Mouse (Mus musculus): ENCODE results near the gene Thop1.
"Not testable (repeated sequence)": the region's sequence is repeated elsewhere in the genome, so short reads cannot be mapped to it uniquely, and the experiment has no call there.

The Thop1 gene

DNA sequence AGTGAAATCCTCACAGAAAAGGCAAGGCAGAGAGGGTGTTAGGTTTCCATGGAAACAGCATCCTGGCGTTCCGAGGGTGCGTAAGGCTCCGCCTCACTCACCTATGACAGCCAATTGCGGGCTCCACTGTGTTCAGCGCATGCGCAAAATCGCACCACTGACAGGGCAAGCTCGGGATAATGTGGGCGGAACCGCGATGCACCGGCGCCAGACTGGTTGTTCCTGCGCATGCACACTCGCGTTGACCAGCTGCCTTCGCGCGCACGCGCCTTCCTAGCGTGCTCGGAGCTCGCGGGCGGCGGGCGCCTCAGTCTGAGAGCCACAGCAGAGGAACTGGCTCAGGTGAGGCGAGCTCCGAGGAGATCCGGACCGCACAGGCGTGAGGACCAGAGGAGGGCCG, at the start of gene Thop1:
TSS of gene Thop1 (plus strand) at position 200 of the 400 bp plus-strand sequence.
- DNase-seq, result peak; percentile 98 to 99

DNA sequence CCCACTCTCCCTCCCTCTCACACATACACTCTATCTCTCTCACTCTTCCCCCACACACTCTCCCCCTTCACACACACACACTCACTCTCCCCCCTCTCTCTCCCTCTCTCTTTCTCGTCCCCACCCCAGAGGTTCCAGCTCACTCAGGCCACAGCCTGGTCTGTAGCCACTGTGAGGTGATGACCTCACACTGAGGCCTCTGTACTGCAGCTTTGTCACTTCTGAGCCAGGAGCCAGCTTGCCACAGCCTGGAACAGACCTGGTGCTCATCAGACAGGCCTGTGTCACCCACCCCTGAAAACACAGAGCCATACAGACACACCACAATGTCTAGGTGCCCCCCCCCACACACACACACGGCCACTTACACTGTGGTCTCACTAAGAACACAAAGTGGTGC, 49.6 kb upstream of the Thop1 start:
- no peak for DNase-seq

DNA sequence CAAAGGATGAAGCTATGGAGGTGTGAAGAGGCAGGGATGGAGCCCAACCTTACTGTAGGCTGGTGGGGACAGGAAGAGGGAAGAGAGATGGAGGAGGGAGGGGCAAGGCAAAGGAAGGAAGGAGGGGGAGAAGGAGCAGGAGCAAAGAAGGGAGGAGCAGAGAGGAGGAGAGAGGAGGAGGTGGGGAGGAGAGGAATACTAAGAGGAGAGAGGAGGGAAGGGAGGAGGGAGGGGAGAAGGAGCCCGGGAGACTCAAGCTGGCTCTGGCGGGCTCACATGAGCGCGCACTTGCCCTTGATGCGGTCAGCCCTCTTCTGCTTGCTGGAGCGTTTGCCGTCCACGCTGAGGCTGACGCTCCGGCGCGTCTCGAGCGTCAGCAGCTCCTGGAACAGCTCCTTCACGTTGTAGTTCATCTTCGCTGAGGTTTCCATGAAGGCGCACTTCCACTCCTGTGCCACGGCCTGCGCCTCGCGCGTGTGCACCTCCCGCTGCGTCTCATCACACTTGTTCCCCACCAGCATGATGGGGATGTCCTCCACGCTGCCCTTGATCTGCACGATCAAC, 48.2 kb upstream of the Thop1 start:
- DNase-seq, result no peak

DNA sequence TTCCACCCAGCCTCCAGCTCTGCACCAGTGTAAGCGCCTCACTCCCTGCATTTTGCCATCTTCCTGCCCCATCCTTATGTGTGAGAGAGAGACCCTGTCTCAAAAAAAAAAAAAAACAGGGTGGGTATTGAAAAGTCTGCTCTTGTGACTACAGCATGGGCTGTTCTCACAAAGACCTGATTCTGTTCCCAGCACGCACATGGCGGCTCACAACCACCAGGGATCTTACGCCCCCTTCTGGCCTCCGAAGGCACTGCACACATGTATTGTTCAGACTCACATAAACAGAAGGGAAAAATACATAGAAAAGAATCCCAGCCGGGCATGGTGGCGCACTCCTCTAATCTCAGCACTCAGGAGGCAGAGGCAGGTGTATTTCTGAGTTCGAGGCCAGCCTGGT, 47.1 kb upstream of the Thop1 start:
- no peak for DNase-seq

DNA sequence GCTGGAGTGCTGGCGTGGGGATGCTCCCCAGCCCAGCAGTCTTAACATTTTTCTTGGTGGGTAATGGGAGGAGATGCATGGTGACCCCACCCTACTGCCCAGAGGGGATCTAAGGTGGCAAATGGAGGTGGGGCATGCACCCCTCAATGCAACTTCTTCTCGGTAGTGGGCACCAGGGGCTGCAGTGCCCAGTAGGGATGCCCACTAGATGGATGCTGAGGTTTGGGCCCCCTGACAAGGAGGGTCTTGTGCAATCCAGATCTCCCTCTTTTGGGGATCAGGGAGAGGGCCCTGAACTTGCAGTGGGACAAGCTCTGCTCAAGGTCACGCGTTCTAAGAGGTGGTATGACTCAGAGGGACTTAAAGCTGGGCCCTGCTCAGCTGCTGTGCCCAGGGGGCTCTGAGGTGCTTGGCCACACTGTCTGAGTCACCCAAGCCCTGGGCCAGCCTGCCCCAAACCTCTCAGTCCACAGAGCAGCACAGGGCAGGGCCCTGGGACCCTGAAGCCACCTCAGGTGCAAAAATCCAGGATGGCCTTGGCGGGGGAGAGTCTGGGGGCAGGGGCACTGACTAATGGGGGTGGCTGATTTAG, 45.4 kb upstream of the Thop1 start:
- DNase-seq, result no peak

DNA sequence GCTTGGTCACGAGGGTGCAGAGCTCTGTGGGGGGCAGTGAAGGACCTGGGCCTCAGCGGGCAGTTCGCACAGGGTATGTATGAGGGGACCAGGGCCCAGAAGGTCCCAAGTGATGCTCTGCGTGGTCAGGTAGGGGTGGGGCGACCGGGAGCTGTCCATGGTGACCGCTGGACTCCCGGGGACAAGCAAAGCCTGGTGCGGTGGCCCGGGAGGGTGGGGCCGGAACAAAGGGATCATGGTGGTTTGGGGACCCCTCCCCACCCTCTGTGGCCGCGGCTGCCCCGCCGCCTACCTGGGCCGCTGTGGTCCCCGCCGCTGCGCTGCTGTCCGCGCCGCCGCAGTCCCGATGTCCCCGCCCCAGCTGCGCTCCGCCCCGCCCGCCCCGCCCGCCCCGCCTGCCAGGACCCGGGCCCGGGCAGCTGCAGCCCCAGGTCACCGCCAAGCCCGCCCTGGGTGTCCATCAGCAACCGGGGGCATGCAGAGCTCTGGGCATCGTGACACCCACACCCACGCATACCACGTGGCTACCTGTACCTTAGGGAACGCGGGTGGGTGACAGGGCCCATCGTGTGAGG, 44.7 kb upstream of the Thop1 start:
- DNase-seq, result no peak

DNA sequence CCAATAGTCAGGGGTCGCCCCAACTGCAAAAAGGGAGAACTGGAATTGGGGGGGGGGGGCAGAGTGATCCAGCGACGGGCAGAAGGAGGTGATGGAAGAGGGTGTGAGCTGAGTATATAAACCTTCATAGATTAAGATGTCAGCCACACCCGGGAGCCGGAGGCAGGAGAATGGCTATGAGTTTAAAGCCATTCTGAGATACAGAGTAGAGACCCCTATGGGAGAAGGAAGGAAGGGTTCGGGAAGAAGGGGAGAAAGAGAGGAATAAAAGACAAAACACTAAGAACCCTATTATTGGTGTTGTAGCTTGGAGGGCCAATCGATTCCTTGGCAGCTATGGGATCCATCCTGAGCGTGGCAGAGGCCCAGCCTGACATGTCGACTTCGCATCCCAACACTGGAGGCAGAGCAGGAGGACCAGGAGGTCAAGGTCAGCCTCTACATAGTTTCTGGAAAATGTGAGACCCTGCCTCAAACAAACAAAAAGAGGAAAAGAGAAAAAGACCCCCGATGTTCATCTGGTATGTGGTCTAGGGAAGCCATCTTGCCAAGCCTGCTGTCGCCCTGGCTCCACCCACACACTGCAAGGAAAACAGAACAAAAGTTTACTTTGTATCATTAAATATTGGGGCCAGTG, 44.1 kb upstream of the Thop1 start, which contains the start of gene Diras1:
TSS of gene Diras1 (minus strand) at position 24 of the 637 bp plus-strand sequence.
- DNase-seq, result no peak

DNA sequence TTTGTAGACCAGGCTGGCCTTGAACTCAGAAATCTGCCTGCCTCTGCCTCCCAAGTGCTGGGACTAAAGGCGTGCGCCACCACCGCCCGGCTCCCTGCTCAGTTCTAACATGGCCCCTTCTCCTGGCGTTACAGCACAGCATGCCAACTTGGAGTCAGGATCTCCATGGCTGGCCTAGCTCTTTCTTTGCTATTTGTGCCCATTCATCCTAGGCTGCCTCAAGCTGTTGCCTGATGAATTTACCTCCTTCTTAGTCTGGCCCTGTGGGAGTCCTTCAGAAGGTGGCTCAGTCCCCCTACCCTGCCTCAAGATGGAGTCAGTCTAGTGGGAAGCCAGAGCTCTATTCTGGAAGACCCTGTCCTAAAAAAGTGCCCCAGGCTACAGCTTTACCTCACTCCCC, 43.0 kb upstream of the Thop1 start:
- no peak for DNase-seq

DNA sequence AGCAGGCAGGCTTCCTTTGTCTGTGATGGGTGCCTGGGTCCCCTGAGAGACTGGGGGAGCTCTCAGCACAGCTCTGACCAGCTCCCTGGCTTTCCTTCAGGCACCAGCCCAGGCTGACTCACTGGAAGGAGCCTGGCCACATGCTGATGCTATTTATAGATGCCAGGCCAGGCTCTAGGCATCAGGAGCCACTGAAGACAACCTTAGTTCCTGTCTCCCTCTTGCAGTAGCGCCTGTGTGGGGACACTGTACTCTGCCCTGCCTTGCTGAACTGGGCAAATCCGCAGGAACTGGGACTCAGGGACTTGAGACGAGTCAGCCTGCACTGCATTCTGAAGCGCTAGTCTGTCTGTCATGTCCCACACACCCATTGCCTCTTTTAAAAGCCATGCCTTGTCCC, 42.5 kb upstream of the Thop1 start:
- no peak for DNase-seq

DNA sequence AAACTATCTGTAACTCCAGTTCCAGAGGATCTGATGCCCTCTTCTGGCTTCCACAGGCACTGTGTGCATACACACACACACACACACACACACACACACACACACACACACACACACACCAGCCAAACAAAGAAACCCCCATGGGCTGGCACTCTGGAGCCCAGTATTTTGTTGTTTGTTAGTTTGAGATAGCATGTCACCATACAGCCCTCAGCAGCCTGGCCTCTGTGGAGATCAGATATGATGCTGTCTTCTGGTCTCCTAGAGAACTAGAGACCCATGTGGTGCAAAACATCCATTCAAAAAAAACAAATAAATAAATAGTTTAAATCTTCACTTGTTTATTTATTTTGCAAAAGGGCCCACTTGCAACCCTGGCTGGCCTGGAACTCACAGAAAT, 41.6 kb upstream of the Thop1 start:
- no peak for DNase-seq

DNA sequence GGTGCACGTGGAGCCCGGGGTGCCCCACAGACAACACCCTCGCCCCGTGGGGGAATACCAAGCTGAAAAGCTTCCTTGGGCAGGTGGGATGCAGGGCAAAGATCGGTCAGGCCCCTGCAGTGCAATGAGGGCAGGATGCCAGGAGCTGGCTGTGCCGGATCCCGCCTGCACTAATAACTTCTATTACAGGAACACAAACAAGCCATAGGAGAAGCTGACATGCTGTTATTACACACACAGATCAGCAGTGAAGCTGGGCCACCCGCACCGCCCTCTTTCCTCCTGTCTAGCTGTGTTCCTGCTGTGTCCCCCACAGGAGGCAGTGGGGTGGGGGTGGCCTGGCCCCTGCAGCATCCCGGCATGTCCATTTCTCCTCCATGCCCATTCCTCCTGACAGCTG, 40.8 kb upstream of the Thop1 start:
- no peak for DNase-seq

DNA sequence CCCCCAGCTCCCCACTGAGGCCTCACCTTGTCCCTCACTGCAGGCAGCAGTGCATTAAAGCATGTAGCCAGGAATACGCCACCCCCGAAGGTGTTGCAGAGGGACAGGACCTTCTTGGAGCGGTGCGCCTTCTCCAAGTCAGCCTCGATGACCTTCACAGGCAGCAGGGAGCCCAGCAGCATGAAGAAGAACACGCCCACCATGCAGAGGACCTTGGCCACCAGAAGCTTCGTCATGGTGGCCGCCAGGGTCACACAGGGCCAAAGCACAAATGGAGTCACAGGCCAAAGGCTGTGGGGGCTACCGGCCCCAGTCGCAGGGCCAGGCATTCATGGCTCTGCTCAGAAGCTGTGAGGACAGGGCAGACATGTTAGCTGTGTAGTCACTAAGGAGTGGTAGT, 36.2 kb upstream of the Thop1 start:
- no peak for DNase-seq

DNA sequence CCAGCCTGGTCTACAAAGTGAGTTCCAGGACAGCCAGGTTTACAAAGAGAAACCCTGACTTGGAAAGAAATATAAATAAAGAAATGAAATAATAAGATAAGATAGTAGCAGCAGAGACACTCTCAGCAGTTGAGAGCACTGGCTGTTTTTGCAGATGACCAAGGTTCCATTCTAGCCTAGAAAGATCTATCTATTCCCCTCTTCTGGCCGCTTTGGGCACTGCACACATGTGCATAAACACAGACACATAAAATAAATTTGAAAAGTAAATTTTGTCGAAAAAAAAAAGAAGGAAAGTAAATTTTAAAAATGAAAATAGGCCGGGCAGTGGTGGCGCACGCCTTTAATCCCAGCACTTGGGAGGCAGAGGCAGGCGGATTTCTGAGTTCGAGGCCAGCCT, 33.6 kb upstream of the Thop1 start:
- peak in 1 of 2 experiments; percentile 36 for DNase-seq

DNA sequence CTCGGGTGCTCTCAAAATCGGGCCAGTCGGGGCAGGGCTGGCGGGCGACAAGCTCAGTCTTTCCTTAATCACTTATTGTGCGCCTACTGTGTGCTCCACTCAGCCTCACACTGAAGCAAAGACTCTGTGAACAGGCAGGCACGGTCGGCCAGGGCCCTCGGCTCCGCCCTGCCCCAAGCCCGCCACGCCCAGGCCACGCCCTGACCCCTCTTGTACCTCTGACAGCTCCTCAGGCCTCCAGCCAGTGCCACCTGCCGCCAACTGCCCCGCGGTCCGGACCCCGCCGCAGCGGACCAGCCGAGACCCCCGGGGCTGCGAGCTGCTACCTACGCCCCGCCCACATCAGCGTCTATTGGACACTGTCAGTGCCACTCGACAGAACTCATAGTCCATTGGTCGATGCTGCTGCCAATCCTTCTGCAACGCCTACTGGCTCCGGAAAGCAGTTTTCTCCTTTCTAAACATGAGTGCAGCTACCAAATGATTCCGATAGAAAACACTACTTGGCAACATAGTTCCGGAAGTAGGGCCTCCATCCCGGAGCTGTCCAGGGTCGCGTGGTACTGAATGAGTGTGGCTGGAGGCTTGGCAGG, 32.8 kb upstream of the Thop1 start, which contains the start of gene Slc39a3:
TSS of gene Slc39a3 (minus strand) at position 439 of the 593 bp plus-strand sequence.
- peak; percentile 99 to 100 for DNase-seq

DNA sequence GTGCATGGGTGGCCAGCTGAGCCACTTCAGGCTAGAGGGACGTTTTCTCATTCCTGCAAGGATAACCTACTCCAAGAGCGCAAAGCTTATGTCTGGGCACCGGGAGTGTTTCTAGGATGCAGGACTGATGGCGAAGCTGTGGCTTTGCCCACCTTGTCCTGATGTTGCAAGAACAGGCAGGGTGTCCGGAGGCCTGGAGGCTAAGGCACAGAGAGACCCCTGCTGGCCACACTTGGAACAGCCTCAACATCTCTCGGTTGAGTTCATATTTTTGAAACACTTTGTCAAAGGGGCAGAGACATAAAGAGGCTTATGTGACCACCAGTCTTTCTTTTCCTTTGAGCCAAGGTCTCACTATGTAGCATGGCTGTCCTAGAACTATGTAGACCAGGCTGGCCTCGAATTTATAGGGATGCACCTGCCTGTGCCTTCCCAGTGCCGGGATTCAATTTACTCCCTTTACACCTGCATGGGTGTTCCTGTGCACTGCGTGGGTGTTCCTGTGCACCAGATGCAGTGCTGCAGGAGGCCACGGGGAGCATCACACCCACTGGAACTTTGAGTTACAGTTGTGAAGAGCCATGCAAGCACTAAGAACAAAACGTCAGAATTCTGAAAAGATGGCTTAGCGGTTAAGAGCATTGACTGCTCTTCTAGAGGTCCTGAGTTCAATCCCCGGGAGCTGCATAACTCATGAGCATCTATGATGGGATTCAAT, 28.2 kb upstream of the Thop1 start:
- peak; percentile 63 to 73 for DNase-seq

DNA sequence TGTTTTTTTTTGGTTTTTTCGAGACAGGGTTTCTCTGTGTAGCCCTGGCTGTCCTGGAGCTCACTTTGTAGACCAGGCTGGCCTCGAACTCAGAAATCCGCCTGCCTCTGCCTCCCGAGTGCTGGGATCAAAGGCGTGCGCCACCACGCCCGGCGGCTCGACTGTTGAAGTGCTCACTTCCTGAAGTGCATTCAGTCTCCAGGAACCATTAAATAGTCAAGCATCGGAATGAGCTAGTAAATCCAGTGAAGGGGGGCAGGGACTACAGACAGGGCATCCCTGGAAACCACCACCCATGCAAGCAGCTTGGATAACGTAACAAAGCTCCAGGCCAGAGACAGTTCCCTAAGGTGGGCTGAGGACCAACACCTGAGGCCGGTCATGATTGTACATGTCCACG, 24.6 kb upstream of the Thop1 start:
- not testable (repeated sequence) for DNase-seq

DNA sequence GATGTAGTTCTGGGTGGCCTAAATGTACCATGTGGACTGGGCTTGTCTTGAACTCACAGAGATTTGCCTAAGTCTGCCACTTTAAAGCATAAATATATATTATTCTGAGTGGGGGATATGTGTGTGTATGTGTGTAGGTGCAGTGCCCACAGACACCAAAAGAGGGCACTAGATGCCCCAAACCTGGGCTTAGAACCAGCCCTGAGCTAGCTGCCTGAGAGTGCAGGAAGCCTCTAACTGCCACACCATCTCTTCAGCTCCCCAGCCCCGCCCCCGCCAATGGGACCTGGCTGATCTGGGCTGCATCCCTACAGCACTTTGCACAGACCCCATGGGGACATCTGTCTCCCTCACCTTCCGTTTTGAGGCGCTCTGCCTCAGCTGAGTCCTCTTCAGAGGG, 19.2 kb upstream of the Thop1 start:
- peak in 1 of 2 experiments; percentile 31 for DNase-seq

DNA sequence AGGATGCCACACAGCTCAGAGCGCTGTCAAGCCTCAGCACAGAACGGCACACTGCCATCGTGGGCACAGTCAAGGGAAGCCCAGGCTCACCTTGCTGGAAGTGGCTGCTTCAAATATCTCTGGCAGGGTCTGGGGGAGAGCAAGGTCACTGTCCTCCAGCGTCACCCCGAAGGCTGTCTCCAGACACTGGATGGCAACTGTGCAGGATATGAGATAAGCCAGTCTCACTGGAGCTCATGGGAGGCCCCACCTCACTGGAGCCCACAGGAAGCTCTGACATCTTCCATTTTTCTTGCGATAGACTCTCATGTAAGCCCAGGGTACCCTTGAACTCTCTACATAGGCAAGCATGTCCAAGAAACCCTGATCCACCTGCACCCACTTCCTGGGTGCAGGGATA, 18.7 kb upstream of the Thop1 start:
- DNase-seq, result no peak

DNA sequence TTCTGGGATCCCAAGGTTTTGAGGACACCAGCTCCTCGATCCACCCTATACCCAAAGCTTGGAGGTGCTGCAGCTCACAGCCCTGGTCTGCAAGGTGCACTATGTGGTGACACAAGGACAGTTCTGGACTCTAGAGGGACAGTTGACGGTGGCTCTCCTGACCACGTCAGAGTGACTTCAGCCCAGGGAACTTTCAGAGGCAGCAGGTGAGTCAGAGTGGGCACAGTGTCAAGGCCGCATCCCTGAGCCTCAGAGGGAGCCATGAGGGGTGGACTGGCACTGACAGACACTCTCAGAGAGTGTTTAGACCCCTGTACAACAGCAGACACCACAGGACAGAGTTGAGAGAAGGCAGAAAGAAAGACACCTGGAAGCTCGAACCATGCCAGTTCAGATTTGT, 17.3 kb upstream of the Thop1 start:
- DNase-seq, result no peak

DNA sequence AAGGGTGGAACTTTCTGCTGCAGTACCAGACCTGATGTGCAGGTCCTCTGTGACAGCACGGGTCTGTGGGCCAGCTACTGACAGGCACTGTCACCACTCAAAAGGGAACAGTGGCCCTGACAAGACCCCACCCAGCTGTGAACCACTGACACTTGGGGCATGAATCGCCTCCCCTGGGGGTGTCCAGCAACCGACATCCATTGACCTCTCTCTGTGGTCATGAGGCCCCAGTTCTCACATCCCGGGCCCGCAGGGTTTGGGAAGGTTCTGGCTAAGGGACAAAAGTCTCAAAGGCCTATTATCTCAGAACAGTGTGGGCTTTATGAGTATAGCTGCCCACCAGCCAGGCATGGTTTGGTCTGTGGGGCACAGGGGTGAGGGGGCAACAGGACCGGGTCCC, 14.7 kb upstream of the Thop1 start:
- no peak for DNase-seq

DNA sequence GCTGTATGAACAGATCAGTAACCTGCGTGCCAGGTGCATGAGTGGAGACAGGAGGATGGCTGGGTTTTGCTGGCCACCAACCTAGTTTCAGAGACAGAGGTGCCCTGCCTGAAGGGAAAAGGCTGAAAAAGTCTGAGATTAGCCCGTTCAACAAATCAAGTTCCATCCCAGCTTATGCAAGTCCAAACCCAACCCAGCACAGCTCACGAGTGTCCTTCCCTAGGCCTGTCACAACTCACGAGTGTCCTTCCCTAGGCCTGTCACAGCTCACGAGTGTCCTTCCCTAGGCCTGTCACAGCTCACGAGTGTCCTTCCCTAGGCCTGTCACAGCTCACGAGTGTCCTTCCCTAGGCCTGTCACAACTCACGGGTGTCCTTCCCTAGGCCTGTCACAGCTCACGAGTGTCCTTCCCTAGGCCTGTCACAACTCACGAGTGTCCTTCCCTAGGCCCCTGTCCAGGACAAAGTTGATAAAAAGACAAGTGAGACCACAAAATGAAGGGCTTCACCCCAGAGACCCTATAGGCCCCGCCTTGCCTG, 14.0 kb upstream of the Thop1 start:
- DNase-seq, result not testable (repeated sequence)

DNA sequence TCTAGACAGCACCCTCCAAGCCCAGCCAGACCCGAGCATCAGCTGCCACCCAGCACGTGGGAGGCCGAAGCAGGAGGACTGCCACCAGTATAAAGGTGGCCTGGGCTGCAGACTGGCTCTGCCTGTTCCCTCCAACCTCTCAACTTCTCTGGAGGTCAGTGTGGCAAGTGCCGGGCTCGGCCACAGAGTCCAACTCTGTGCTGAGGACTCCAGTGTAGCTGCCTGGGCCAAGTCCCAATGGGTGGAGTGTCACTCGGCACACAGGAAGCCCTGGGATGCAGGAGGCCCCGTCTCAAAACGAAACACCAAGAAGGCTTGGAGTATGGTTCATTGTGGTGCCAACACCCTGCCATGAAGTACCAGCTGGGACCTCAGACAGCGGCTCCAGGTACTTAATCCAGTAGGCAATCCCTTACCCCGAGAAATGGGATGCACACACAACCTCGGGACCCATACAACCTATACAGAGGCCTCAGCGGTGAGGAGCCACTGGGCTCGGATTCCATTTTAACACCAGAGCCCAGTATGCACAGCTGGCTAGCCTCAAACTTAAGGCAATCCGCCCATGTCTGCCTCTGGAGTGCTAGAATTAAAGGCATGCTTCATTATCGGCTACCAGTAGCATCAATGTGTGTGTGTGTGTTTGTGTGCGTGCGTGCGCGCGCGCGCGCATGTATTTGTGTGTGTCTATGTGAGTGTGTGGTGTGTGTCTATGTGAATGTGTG, 12.3 kb upstream of the Thop1 start:
- DNase-seq, result no peak
